Mouse (Mus musculus): ENCODE measurements around the gene Aacs. TPM values are rescaled to one million over a fixed set of nuclear protein-coding genes. Genes with fewer than 3 reads are reported as not detected.

The Aacs gene
- polyA plus RNA-seq, 1 experiment from 2014 or later: 57.5 TPM

- peaks cover 11% of the 10 kb centered on the region for H3K36me3 ChIP-seq
- peaks cover 31% of the 10 kb centered on the region for H3K27me3 ChIP-seq
- no peak for ATAC-seq
- H3K27ac ChIP-seq: no peak overlapping the region
- H3K4me1 ChIP-seq (replicated peaks): peaks cover 3% of the 10 kb centered on the region
- peaks cover 7% of the 10 kb centered on the region; the same call in 1 of the 2 replicates for H3K9me3 ChIP-seq
- 83% methylated on average over 4 of the region's 4 CpGs for WGBS
- H3K9ac ChIP-seq (replicated peaks): no peak overlapping the region
- no peak overlapping the region for H3K4me2 ChIP-seq (replicated peaks)
- no peak overlapping the region for H3K4me3 ChIP-seq (replicated peaks)
Measured at GRCm38 (mm10) chr5:125526464-125526863, 50.9 kb downstream of the Aacs start.

GRCm38 (mm10) chr5:125529109-125529508 lies 53.5 kb downstream of the Aacs start:
- Histone ChIP-seq H3K9ac (replicated peaks) (no peak overlapping the region), H3K27me3 (peaks cover 54% of the 10 kb centered on the region), H3K27ac (no peak overlapping the region), H3K36me3 (no peaks in the 10 kb centered on the region), H3K4me1 (replicated peaks) (peaks cover 22% of the 10 kb centered on the region), H3K4me2 (replicated peaks) (no peak overlapping the region), H3K4me3 (replicated peaks) (no peak overlapping the region), H3K9me3 (peaks cover 7% of the 10 kb centered on the region; the same call in 1 of the 2 replicates)
- ATAC-seq: no peak
- 4% methylated on average over 5 of the region's 5 CpGs for WGBS

- Histone ChIP-seq H3K27me3 (peaks cover 78% of the 10 kb centered on the region), H3K4me3 (replicated peaks) (peak within 1 kb of the TSS; percentile 59), H3K9ac (replicated peaks) (peak within 1 kb of the TSS; percentile 73), H3K4me2 (replicated peaks) (peak within 1 kb of the TSS; percentile 91), H3K9me3 (0 out of 2 replicates have a peak, but pooled peaks cover 2% of the 10 kb centered on the region), H3K36me3 (no peaks in the 10 kb centered on the region), H3K4me1 (replicated peaks) (peaks cover 34% of the 10 kb centered on the region), H3K27ac (peak within 1 kb of the TSS; percentile 65)
- WGBS: under 1% methylated on average over 25 of the region's 25 CpGs
- ATAC-seq: peak; percentile 53
Measured at GRCm38 (mm10) chr5:125531634-125532033, 56.0 kb downstream of the Aacs start, which contains the start of gene Tmem132b. Gene Tmem132b (plus strand): TSS chr5:125531774.

- peaks cover 81% of the 10 kb centered on the region for H3K27me3 ChIP-seq
- no peaks in the 10 kb centered on the region for H3K9me3 ChIP-seq
- no peaks in the 10 kb centered on the region for H3K36me3 ChIP-seq
- H3K4me3 ChIP-seq (replicated peaks): peak overlapping the region; percentile 59
- ATAC-seq: peak; percentile 64
- H3K4me1 ChIP-seq (replicated peaks): peaks cover 34% of the 10 kb centered on the region
- H3K27ac ChIP-seq: peak overlapping the region; percentile 65
- H3K9ac ChIP-seq (replicated peaks): peak overlapping the region; percentile 73
- peak overlapping the region; percentile 91 for H3K4me2 ChIP-seq (replicated peaks)
- 0% methylated on average over 30 of the region's 30 CpGs for WGBS
Measured at GRCm38 (mm10) chr5:125532191-125532544, 56.6 kb downstream of the Aacs start.

- peak overlapping the region; percentile 59 for H3K4me3 ChIP-seq (replicated peaks)
- H3K27ac ChIP-seq: peak overlapping the region; percentile 65
- H3K27me3 ChIP-seq: peaks cover 84% of the 10 kb centered on the region
- ATAC-seq: peak; percentile 62
- peak overlapping the region; percentile 73 for H3K9ac ChIP-seq (replicated peaks)
- H3K36me3 ChIP-seq: no peaks in the 10 kb centered on the region
- H3K9me3 ChIP-seq: no peaks in the 10 kb centered on the region
- under 1% methylated on average over 63 of the region's 64 CpGs for WGBS
- peak overlapping the region; percentile 91 for H3K4me2 ChIP-seq (replicated peaks)
- H3K4me1 ChIP-seq (replicated peaks): peaks cover 34% of the 10 kb centered on the region
Measured at GRCm38 (mm10) chr5:125532545-125533224, 57.1 kb downstream of the Aacs start.

- Histone ChIP-seq H3K27me3 (peaks cover 80% of the 10 kb centered on the region), H3K4me2 (replicated peaks) (peak overlapping the region; percentile 91), H3K4me1 (replicated peaks) (peaks cover 34% of the 10 kb centered on the region), H3K9ac (replicated peaks) (peak overlapping the region; percentile 73), H3K36me3 (no peaks in the 10 kb centered on the region), H3K9me3 (no peaks in the 10 kb centered on the region), H3K4me3 (replicated peaks) (peak overlapping the region; percentile 59), H3K27ac (peak overlapping the region; percentile 65)
- WGBS: under 1% methylated on average over 24 of the region's 24 CpGs
- ATAC-seq: no peak
Measured at GRCm38 (mm10) chr5:125533225-125533900, 57.7 kb downstream of the Aacs start.

GRCm38 (mm10) chr5:125534168-125534610 lies 58.6 kb downstream of the Aacs start:
- peak overlapping the region; percentile 91 for H3K4me2 ChIP-seq (replicated peaks)
- no peak for ATAC-seq
- no peaks in the 10 kb centered on the region for H3K9me3 ChIP-seq
- no peaks in the 10 kb centered on the region for H3K36me3 ChIP-seq
- H3K27ac ChIP-seq: no peak overlapping the region
- WGBS: 10% methylated on average over 7 of the region's 7 CpGs
- peaks cover 76% of the 10 kb centered on the region for H3K27me3 ChIP-seq
- peak overlapping the region; percentile 59 for H3K4me3 ChIP-seq (replicated peaks)
- peak overlapping the region; percentile 30; the same call in 1 of the 2 replicates for H3K9ac ChIP-seq (replicated peaks)
- peaks cover 34% of the 10 kb centered on the region for H3K4me1 ChIP-seq (replicated peaks)

- H3K4me3 ChIP-seq (replicated peaks): peak overlapping the region; percentile 59
- 0 out of 2 replicates have a peak overlapping the region, but pooled peaks have one; percentile 30 for H3K9ac ChIP-seq (replicated peaks)
- no peak for ATAC-seq
- H3K9me3 ChIP-seq: no peaks in the 10 kb centered on the region
- no peak overlapping the region for H3K27ac ChIP-seq
- under 1% methylated on average over 26 of the region's 26 CpGs for WGBS
- H3K27me3 ChIP-seq: peaks cover 71% of the 10 kb centered on the region
- H3K4me2 ChIP-seq (replicated peaks): peak overlapping the region; percentile 91
- no peaks in the 10 kb centered on the region for H3K36me3 ChIP-seq
- H3K4me1 ChIP-seq (replicated peaks): peaks cover 34% of the 10 kb centered on the region
Measured at GRCm38 (mm10) chr5:125534611-125535324, 59.2 kb downstream of the Aacs start.

GRCm38 (mm10) chr5:125545090-125545489 lies 69.5 kb downstream of the Aacs start:
- no peak for ATAC-seq
- H3K36me3 ChIP-seq: no peaks in the 10 kb centered on the region
- H3K9ac ChIP-seq (replicated peaks): no peak overlapping the region
- WGBS: 92% methylated on average over 2 of the region's 2 CpGs
- H3K27me3 ChIP-seq: no peaks in the 10 kb centered on the region
- peaks cover 28% of the 10 kb centered on the region for H3K4me1 ChIP-seq (replicated peaks)
- H3K27ac ChIP-seq: no peak overlapping the region
- no peak overlapping the region for H3K4me3 ChIP-seq (replicated peaks)
- H3K9me3 ChIP-seq: no peaks in the 10 kb centered on the region
- no peak overlapping the region for H3K4me2 ChIP-seq (replicated peaks)

- peak overlapping the region; percentile 15; the same call in 1 of the 2 replicates for H3K27ac ChIP-seq
- H3K36me3 ChIP-seq: no peaks in the 10 kb centered on the region
- 21% methylated on average over 13 of the region's 13 CpGs for WGBS
- H3K4me2 ChIP-seq (replicated peaks): no peak overlapping the region
- H3K27me3 ChIP-seq: no peaks in the 10 kb centered on the region
- ATAC-seq: no peak
- peaks cover 30% of the 10 kb centered on the region for H3K4me1 ChIP-seq (replicated peaks)
- no peaks in the 10 kb centered on the region for H3K9me3 ChIP-seq
- no peak overlapping the region for H3K9ac ChIP-seq (replicated peaks)
- H3K4me3 ChIP-seq (replicated peaks): no peak overlapping the region
Measured at GRCm38 (mm10) chr5:125546293-125546692, 70.7 kb downstream of the Aacs start.

- no peaks in the 10 kb centered on the region for H3K9me3 ChIP-seq
- peak overlapping the region; percentile 46; the same call in 1 of the 2 replicates for H3K9ac ChIP-seq (replicated peaks)
- H3K27ac ChIP-seq: 0 out of 2 replicates have a peak overlapping the region, but pooled peaks have one; percentile 44
- ATAC-seq: peak; percentile 40; the same call in 1 of the 2 replicates
- 22% methylated on average over 11 of the region's 11 CpGs for WGBS
- 0 out of 2 replicates have a peak overlapping the region, but pooled peaks have one; percentile 7 for H3K4me2 ChIP-seq (replicated peaks)
- no peaks in the 10 kb centered on the region for H3K27me3 ChIP-seq
- peaks cover 27% of the 10 kb centered on the region for H3K4me1 ChIP-seq (replicated peaks)
- no peaks in the 10 kb centered on the region for H3K36me3 ChIP-seq
- H3K4me3 ChIP-seq (replicated peaks): no peak overlapping the region
Measured at GRCm38 (mm10) chr5:125549750-125550489, 74.3 kb downstream of the Aacs start.

Data from midbrain, embryonic 13.5 days (tissue).